Mouse (Mus musculus) left cerebral cortex, postnatal 4 days (tissue): ENCODE measurements around the gene Kctd4. TPM values are rescaled to one million over a fixed set of nuclear protein-coding genes. Genes with fewer than 3 reads are reported as not detected.
"Not testable (repeated sequence)": the region's sequence is repeated elsewhere in the genome, so short reads cannot be mapped to it uniquely, and the experiment has no call there.

Source experiments
- DNase-seq: peaks from one replicate; pipeline ENCODE4 v3.0.0-alpha.2; 2022
- intact Hi-C: fragments of 180-260 bp; cut with DNase I; formaldehyde crosslinking; loops from one replicate; pipeline ENCODE4 v1.15.1; 2025
- total RNA-seq, 2 experiments: library from RNA; stranded (reverse); gene quantifications; 2 replicates each; pipeline ENCODE4 v1.2.3; 2021

The Kctd4 gene
- 10 to 100 TPM; 19.2 to 23.4 TPM for total RNA-seq

DNA sequence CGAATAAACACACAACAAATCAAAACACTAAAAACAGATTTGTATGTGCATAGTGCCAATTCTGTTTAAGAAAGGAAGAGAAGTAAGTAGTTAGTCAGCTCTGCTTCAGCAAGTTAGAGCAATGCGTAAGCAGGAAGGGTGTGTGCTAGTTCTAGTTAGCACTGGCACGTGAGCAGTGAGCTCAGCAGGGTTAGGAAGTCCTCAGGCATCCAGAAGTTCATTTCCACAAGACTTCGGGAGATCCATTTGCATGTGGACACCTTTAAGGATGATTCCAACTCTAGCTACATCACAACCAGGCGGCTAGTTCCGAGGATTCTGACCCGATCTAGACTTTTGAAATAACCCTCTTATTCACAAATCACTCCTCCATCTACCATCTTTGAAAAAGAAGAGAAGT lies at the start of gene Kctd4:
TSS of gene Kctd4 (plus strand) at position 244 of the 400 bp plus-strand sequence.
- intact Hi-C loops, result no loop called here
- DNase-seq, result no peak

DNA sequence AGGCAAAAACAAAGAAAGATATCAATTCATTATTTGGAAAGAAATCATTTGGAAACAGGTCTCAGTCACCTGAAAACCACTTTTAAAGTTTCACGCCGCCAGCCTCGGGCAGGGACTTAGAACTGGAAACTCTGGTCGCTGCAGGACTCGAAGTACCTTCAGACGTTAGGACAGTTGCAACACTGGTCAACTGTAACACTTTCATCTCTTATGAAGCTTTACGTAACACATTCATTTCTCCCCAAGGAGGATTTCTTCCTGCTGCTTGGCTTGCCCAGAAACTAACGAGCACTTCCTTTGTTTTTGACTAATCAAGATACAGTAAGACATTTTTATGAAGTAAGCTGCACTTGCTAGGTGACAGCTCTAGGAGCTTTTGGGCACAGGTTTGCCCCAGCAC lies 47.9 kb upstream of the Kctd4 start:
- DNase-seq, result no peak
- intact Hi-C loops, result no loop called here

DNA sequence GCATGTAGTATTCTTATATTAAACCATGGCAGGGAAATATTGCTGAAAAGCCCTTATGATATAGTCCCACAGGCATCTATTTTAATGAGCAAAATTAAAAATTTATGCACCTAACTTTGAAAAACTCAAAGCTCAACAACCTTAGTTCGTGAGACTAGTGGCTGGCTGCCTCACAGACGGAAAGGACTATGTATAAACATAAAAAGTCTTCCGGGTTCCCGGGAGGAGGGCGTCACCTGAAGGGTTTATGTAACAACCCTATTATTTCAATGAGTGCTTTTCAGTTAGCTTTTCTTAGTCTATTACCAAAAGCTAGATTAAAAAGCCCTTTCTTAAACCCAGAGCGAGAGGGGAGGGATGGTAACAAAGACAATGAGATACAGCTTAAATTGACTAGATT lies 42.8 kb upstream of the Kctd4 start:
- intact Hi-C loops, result no loop called here
- DNase-seq, result no peak

DNA sequence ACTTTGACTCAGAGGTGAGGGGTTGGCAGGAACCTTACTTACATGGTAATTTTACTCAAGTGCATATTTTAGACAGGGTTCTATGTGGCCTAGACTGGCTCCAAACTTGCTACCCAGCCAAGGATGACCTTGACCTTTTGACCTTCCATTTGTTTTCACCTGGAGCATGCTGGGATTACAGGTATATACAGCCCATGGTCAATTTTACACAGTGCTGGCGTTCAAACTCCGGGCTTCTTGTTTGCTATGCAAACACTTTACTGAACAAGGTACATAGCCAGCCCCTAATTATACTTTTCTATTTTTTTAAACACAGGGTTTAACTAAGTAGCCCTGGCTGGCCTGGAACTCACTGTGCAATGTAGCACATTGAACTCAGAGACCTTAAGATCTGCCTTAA lies 42.1 kb upstream of the Kctd4 start:
- intact Hi-C loops, result no loop called here
- DNase-seq, result no peak

DNA sequence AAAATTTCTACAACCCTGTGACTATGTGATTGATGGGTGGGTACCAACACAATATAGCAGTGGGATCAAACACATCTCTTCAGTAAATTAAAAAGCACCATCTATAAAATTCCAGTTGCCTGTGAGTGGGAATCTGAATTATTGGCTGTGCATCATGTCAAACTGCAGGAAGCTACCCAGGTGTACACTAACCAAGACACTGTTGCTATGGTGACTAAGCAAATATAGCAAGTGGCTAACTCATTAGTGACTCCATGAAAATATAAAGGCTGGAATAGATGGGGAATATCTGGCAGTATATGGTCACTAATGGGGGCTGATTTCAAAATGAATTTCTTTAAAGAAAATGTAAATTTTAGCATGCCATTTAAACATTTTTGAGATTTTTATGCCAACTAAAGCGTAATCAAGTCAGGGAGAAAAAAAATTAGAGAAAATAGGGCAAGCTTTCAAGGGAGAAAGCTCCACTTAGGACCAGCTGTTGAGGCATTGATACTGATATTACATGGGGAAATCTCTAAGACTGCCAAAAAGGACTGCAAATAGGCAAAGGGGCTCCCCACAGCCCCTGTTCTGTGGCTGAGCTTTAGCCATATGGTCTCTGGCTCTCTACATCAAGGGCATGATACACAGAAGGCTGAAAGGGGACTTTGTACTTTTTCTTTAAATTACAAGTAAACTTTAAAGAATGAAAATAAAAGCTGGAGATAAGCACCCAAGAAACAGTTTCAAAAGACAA lies 31.3 kb upstream of the Kctd4 start:
- intact Hi-C loops, result no loop called here
- DNase-seq, result no peak

DNA sequence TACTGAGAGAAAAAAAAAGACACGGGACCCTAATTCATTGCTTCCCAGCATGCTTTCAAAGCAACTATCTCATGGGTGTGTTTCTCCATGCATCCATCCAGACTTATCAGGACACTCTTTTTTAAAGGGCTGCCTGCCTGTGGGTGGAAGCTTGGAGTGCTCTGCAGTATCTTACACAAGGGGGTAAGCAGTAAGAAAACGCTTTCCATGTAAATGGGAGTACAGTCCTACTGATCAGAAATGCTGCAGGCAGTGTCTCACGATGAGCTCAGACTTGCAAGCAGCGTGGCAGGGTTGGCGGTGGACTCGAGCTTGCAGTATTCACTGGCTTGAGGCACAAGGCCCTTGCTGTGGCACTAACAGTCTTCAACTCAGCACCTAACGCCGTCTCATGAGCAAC lies 25.1 kb upstream of the Kctd4 start:
- intact Hi-C loops, DNase-seq: not testable (repeated sequence)

DNA sequence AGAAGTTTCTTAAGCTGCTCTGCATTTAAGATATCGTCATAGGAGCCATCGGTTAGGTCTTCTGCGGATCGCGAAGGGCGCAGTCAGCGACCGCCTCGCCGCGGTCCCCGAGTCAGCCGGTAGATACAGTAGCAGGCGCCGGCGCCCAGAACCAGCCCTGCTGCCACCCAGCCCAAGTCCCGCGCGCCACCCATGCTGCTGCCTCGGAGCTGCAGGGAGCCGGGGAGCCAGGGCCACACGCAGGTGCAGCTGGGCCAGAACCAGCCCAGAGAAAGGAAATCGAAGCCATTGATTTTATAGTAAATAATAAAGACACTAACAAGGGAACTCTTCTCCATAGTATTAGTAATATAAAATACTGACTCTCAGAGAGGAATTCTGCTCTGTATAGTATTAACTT lies 23.5 kb upstream of the Kctd4 start:
- peak; percentile 13 for DNase-seq
- intact Hi-C loops, result no loop called here

DNA sequence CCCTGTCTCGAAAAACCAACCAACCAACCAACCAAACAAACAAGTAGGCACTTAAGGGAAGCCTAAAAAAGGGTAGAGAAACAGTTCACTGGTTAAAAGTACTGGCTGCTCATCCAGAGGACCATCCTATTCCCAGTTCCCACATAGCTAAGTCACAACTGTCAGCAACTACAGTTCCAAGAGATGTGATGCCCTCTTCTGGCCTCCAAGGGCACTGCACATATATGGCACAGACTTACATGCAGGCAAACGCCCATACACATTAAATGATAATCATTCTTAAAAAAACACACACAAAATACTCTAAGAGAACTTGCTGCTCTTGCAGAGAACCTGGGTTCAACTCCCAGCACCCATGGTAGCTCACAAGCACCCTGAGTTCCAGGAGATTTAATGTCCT lies 20.4 kb upstream of the Kctd4 start:
- DNase-seq, result no peak
- intact Hi-C loops, result no loop called here

DNA sequence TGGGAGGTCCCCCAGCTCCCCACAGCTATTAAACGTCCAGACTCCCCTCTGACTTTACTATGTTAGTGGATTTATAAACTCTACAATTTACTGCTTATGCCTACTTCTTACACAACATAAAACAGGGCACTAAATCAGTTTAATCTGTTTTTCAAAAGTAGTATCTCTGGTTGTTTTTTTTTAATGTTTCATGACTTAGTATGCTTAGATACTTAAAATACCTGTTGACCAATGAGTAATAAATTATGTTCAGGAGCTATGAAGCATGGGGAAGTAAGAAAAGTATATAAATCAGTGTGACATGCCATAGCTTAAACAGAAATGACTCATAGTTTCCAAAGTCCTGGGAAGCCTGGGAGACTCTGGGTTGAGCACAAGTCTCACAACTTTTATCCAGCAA lies 17.1 kb upstream of the Kctd4 start:
- DNase-seq, result no peak
- intact Hi-C loops, result no loop called here

DNA sequence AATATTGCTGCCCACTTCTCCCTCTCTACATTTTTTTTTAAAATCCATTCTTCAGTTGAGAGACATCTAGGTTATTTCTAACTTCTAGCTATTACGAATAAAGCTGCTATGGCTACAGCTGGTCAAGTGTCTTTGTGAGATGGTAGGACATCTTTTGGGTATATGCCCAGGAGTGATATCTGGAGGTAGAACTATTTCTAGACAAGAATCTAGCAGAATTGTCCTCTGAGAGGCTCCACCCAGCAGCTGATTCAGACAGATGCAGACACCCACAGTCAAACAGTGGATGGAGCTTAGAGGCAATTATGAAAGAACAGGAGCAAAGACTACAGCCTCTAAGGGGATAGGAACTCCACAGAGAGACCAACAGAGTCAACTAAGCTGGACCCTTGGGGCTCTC lies 13.3 kb upstream of the Kctd4 start:
- DNase-seq, result no peak
- intact Hi-C loops, result no loop called here

DNA sequence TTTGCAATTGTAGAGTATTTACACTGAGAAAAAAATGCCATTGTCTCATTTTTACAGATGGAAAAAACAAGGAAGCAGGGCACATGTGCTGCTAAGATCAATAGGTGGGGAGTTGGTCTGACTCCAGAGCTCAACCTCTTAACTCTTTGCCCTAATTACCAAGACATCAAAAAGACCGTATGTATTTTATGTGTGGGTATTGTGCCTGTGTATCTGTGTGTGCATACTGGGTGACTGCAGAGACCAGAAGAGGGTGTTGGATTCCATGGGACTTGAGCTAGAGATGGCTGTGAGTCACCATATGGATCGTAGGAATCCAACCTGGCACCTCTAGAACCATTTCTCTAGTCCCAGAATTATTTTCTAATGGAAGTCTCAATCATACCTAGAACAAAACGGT lies 12.4 kb upstream of the Kctd4 start:
- no peak for DNase-seq
- intact Hi-C loops, result no loop called here

DNA sequence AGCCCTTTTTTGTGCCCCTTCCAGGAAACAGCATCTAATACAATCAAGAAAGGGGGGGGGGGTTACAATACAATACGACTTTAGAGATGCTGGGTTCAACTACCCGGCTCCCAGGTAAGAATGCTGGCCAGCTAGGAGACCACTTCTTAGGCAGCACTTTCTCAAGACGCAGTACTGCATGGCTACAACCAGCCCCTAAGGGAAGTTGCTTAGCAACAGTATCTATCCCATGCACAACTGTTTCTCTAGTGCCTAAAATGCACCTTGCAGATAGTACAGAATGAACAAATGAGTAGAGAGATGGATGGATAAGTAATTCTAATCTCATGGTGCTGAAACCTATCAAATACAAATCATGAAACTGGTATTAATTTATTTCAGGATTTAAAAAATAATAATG lies 7.1 kb upstream of the Kctd4 start:
- DNase-seq, result no peak
- intact Hi-C loops, result no loop called here

DNA sequence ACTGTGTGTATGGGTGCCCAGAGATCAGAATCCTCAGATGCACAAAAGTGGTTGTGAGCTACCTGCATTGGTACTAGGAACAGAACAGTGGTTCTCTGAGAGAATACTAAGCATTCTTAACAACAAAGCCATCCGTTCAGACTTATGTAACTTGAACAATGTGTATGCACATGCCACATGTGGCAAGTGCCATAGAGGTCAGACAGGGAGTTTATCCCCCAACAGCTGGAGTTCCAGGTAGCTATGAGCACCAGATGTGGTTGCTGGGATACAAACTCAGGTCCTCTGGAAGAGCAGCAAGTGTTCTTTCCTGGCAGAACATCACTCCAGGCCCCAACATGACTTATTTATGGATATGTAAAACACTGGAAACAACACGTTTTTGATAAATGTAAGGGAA lies 1.8 kb upstream of the Kctd4 start:
- DNase-seq, result no peak
- intact Hi-C loops, result no loop called here

DNA sequence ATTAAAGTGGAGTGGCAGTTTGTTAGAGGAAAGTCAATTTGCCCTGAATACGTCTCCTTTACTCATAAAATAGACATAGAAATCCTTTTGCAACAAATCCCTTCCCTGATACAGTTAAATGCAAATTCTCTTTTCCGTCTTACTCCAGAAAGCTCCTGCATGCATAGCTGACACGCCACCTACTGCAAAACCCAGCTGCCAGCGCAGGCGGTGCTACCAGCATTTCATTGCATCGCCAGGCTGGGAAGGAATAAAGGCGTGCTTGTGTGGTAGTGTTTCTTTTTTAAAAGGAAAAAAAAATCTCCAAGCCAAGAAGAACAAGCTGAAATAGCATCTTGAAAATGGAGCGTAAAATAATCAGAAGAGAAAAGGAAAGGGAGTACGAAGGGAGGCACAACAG lies 7.4 kb downstream of the Kctd4 start:
- peak; percentile 24 for DNase-seq
- intact Hi-C loops, result loop anchor here (5.0 to 10.0 kb wide), 2 partner anchors 87 to 115 kb away; no protein-coding TSS in a partner anchor

DNA sequence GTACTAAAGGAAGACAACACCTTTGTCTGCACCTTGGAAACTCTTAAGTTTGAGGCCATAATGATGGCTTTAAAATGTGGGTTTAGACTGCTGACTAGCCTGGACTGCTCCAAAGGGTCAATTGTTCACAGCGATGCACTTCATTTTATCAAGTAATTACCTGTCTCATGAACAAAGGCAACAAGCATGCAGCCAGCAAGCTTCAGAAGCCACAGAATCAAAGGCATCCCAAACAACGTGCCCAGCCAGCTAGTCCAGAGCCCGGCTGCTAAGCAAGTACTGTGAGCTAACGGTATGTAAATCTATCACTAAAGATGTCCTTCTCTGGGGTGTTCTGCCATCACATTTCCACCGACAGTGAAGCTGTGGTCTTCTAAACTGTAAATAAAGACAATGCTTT lies 8.4 kb downstream of the Kctd4 start:
- DNase-seq, result no peak
- intact Hi-C loops, result loop anchor here (5.0 to 10.0 kb wide), 2 partner anchors 88 to 114 kb away; no protein-coding TSS in a partner anchor

DNA sequence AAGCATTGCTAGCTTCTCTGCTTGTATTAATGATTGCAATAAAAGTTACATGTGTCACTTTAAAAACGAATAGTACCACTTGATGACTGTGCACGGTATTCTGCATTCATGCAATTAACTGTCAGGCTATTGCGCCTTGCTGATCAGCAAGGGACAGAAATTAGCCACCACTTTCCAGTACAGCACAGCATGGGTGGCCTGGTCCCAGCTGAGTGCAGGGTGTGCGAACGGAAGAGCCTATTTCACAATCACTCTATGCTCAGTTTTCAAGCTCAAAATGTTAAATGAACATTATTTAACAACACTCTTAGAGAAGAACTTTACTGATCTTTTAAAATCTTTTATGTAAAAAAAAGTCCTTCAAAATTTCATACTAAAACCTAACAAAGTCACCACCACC lies 9.2 kb downstream of the Kctd4 start:
- no peak for DNase-seq
- intact Hi-C loops, result loop anchor here (5.0 to 10.0 kb wide), 2 partner anchors 89 to 113 kb away; no protein-coding TSS in a partner anchor

DNA sequence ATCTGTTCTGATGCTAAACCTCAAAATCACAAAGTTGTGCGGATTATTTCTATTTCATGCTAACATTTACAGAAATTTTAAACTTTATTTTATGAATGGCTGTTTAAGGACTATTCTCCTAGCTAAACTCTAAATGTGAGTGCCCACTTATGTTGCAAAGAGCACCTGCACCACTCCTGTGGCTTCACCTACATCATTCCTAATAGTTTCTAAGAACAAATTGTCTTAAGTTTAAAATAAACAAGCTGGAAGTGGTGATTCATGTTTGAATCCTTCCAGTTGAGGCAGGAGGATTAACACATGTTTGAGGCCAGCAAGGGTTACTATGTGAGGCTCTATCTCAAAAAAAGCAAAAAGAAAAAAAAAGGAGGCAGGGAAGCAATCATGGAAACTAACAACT lies 9.6 kb downstream of the Kctd4 start:
- DNase-seq, result no peak
- intact Hi-C loops, result loop anchor here (5.0 to 10.0 kb wide), 2 partner anchors 90 to 113 kb away; no protein-coding TSS in a partner anchor

DNA sequence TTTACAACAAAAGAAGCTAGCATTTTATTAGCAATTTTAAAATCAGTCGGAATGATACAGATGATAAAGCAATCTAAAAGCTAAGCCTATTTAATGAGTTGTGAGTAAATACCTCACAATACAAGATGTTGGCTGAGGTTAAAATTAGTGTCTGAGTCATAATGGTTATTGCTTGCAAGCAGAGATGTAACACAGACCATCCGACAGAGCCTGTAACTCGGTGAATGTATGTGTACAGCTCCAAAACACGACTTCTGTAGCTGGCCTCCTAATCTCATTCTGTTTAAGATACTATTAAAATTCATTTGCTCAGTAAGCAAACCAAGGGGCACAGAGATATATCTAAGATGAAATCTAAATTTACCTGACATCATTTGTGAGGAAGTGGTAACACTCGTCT lies 12.5 kb downstream of the Kctd4 start:
- intact Hi-C loops, result loop anchor here (10.0 kb wide), 1 partner anchor 92 kb away; no protein-coding TSS in a partner anchor
- no peak for DNase-seq

DNA sequence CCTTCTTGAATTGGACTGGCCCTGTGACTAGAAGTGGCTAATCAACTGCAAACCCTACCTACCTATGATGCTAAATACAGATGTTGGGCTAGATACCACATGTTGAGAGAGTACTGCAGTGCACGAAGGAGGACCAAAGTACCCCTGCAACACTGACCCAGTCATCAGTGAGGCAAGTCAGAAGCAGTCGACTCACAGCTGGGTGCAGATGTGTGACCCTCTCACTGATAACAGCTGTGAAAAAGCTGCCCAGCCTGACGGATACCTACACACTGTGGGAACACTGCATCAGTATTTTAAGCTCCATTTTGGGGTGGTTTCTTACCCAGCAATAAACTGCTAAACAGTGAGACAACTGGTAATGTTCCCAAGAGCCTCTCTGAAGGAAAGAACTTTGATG lies 21.3 kb downstream of the Kctd4 start:
- no peak for DNase-seq
- intact Hi-C loops, result no loop called here

DNA sequence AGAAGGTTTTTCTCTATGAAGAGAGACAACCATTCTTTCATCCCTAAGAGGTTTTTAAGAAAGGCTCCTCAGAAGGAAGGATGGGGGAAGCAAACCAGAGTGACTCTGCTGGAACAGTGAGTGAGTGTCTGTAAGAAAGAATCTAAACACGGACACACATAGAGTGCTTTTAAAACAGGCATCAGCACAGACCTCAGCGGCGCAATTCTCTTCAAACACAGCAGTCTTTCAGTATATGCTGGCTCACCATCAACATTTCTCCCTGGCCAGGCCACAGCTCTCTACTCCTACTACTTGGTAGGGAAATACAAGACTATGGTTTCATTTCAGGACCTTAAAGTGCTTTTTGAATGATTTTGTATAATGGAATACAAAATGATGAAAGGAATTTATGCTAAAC lies 26.4 kb downstream of the Kctd4 start:
- no peak for DNase-seq
- intact Hi-C loops, result no loop called here

DNA sequence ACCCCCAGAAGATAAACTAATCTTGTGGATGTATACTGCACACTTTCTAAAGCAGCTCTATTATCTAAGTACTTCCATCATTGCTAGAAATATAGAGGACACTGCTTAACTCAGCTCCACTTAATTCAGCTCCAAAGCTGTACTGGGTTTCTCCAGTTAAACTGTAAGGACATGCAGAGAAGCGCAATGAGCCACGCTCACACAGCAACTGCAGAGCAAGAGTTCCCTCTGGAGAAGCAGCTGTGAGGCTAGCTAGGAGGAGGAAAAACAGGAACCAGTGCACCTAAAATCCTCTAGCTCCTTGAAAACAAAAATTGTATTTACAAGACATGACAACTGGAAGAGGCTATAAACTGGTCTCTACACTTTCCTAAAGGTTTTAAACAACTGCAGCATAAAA lies 29.1 kb downstream of the Kctd4 start:
- DNase-seq, result no peak
- intact Hi-C loops, result no loop called here

DNA sequence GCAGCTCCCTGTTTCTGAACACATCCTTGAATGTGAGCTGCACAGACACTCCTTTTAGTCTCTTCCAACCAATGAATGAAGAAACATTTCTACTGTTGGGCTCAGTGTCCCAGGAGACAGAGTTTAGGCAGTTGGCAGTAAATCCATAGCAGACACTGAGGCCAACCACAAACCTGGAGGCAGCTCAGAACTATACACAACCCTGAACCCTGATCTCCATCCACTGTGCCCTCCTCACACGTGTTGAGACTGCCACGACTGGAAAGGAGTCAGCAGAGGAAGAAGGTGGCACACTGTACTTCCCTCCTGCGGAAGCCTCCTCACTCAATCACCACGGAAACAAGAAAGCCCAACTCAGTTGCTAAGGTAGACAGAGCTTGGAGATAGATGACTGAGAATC lies 30.3 kb downstream of the Kctd4 start:
- peak; percentile 8 for DNase-seq
- intact Hi-C loops, result no loop called here
